Mouse (Mus musculus) thymus, postnatal 25 days (tissue): ENCODE data around the gene Tnfrsf1a.
"Not testable (repeated sequence)": the region's sequence is repeated elsewhere in the genome, so short reads cannot be mapped to it uniquely, and the experiment has no call there.

Experiments used
- DNase-seq: peaks from one replicate; pipeline ENCODE4 v3.0.0; 2022

The Tnfrsf1a gene

DNA sequence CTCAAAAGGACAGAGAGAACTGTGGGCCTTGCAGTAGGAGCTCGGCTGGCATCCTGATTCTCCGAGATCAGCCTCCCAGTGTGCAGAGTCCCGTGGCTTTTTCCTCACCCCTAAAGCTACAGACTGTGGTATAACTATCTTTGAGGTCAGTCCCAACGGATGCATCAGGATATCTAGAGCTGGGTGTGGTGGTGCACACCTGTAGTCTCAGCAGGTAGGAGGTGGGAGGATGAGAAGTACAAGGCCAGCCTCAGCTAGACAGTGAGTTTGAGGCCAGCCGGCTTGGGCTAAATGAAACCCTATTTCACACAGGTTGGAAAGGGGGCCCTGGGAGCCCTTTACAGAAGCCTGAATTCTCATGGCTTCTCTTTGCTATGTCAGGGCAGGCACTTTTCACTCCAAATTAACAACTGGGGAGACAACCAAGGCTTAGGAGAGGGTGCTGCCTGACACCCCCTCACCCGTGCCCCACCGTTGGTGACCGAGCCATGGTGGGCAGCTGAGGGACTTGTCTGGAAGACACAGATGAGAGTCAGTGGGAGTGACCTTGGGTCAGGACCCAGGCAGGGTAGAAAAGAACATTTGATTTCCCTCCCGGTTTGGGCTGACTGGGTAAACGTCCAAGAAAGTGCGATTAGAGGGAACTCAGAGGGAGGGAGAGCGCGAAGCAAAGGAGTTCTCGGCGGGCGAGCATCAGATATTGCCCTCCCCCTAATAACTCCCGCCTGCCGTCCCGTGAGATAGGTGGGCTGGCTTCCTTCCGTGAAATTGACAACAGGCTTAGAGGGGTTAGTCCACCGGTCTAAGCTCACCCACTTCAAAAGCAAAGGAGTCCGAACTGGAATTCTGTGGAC lies at the start of gene Tnfrsf1a:
Gene Tnfrsf1a (plus strand): TSS at position 642 of the 854 bp plus-strand sequence.
- no peak for DNase-seq

DNA sequence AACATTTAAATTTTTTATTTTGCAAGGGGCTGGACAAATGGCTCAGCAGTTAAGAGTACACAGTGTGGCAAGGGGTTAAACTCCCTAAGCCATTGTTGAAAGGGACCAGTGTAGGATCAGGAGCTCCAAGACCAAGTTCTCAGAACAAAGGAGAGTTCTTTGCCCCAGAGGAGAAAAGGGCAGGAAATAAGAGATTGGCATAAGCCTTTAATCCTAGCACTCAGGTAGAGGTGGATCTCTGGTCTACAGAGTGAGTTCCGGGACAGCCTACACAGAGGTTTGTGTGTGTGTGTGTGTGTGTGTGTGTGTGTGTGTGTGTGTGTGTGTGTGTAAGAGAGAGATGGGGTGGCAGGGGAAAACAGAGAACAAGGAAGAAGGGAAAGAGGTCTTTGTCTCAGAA lies 48.2 kb upstream of the Tnfrsf1a start:
- DNase-seq, result no peak

DNA sequence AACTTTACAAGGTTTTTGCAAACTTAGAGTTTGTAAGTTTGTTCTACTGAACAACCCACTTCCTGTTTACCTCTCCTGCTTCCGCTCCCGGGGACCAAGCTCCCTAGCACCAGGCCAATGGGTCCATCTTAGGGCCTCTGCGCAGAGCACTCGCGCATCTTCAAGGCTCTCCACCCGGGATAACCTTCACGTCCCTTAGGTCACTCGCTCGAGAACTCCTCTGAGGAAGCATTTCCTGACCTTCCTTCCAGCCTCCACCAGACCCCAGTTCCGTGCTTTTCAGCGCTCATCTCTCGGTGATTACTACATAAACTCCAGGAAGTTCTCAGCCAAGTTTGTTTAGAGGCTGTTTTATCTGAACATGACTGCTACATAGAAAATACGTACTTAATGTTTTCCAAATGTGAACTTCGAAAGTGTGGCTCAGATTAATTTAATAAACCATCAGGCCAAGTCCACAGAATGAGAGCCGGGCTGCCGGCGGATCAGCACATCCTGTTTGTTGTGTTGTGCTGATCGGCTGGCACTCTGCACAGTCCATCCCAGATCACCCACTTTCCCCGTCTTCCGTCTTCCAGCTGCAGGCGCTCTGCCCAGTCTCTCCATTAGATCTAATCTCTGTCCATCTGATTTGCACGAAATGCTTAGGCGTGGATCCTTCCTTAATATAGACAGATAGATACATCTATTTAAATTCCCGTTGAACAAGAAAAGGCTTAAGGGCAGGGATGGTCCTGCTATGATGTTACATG lies 46.8 kb upstream of the Tnfrsf1a start:
- DNase-seq, result peak; percentile 36

DNA sequence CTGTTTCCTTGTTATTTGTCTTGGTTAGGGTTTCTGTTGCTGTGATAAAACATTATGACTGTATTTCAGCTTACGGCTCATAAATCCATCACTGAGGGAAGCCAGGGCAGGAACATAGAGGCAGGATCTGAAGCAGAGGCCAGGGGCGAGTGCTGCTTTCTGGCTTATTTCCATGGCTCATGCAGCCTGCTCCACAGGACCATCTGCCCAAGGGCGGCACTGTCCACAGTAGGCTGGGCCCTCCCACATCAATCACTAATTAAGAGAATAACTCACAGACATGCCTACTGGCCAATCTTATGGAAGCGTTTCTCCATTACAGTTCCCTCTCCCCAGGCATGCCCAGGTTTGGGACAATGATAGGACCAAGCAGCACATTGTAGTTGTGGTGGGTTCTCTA lies 45.9 kb upstream of the Tnfrsf1a start:
- DNase-seq, result no peak

DNA sequence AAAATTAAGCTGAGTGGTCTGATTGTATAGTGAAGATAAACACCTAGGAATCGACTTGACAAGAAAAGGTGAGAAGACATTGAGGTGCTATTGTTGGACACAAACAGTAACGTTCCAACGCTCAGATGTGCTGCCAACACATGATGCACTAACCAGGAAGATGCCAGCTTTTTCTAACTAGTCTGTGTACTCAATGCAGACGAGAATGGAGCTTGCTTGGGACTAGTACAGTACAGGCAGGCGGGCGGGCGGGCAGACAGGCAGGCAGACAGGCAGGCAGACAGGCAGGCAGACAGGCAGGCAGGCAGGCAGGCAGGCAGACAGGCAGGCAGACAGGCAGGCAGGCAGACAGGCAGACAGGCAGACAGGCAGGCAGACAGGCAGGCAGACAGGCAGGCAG lies 44.8 kb upstream of the Tnfrsf1a start:
- not testable (repeated sequence) for DNase-seq

DNA sequence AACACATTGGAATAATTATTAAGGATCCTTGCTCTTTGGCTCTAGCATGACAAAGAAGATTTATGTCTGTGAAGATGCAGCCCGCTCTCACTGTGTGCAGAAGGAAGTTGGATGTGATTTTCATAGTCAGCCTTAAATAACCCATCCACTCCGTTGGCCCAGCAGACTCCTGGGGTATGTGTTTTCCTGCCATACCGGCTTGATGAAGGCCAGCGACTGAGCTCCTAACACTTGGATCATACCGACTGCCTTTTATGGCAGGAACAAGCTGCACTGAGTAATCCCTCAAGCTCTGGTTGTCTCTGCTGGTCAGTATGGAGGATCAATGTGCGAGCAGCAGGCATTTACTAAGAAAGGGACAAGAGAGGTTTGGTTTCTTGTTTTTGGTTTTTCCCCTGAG lies 43.7 kb upstream of the Tnfrsf1a start:
- DNase-seq, result no peak

DNA sequence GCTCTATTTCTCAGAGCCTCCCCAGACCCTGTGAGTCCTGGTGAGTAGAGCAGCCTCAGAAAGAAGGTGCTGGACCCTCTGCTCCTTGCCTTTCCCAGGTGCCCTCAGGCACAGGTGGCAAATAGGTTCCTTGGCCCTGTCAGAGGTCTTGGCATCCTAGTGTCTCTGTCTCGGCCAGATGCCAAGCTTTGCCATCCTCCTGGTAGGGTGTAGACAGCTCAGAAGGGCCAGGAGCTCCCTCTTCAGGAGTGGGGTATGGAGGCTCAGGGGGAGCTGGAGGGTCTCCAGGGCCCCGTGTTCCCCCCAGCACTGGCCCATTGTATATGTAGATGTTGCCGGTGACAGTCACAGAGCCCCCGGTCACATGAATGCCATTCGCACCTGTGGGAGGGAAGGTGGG lies 42.1 kb upstream of the Tnfrsf1a start:
- no peak for DNase-seq

DNA sequence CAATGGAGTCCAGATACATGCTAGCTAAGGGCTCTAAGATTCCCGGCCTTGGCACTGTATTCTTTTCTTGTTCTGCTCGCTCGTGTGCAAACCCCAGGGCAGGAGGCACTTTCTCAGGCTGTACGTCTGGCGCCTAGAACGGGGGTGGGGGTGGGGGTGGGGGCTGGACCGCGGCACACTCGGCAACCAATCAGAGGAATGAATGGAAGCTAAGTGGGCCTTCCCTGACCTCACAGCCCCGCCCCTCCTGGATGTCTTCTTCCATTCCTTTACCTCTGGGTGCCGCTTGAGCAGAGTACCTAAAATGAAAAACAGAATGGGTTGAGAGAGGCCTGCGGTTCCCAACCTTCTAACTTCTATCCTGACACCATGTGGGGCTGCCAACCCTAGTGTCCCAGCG lies 40.2 kb upstream of the Tnfrsf1a start:
- no peak for DNase-seq

DNA sequence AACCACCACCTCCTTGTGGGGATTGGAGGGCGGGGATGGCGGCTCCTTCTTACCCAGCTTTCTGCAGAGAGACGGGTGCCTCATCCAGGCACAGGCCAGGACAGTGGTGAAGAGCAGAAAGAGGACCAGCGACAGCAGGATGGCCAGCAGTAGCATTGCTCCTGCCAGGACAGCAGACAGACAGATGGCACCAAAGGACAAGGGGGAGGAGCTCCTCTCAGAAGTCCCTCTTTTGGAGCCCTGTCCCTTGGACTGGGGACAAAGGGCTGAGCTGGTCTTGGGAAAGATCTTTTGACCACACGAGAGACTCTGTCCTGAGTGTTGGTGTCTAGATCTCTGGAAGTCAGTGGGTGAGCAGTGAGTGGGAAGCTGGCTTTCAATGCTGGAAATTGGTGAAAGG lies 39.8 kb upstream of the Tnfrsf1a start:
- no peak for DNase-seq

DNA sequence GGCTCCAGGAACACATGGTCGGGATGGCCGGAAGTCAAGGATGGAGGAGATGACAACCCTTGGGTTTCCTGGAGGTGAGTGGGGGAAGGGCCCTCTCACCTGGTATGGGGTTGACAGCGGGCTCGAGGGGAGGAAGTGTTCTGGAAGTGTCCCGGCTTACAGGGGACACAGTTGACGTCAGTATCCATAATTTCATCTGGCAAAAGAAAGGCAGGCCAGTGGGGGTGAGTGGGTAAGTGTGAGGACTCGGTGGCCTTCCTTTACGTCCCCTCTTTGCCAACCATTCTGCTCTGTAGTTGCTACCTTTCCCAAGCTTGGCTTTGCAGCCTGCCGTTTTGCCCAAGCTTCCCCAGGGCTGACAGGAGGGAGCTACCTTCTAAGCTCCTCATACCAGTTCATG lies 37.0 kb upstream of the Tnfrsf1a start:
- no peak for DNase-seq

DNA sequence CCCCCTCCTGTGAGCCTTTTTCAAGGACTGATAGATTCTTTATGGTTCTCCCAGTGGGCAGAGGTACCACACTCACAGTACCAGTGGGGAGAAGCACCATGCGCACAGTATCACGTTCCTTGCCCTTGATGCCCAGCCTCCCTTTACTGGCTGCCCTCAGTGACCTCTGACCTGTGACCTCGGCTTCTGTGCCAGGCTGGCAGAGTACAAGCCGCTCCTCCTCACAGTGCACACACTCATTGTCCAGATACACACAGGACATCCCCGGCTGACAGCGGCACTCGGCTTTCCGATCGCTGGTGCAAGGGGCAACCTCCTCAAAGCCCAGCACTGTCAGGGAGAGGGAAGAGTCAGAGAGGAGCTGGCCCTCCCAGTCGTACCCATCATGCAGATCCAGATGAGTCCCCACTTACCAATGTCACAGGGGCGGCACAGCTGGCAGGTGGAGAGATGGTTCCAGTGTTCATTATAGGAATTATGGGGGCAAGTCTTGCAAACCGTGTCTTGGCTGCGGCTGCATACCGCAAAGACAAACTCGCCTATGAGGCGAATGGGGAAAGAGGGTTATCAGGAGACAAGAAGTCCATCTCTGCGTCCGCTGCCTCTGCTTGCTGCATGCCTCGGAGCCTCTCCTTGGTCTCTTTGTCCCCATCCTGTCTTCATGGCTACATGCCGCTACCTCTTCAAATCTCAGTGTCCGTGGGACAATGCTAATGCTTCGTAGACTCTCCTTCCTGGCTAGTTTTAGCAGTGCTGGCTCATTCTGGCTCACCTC lies 36.4 kb upstream of the Tnfrsf1a start:
- DNase-seq, result no peak

DNA sequence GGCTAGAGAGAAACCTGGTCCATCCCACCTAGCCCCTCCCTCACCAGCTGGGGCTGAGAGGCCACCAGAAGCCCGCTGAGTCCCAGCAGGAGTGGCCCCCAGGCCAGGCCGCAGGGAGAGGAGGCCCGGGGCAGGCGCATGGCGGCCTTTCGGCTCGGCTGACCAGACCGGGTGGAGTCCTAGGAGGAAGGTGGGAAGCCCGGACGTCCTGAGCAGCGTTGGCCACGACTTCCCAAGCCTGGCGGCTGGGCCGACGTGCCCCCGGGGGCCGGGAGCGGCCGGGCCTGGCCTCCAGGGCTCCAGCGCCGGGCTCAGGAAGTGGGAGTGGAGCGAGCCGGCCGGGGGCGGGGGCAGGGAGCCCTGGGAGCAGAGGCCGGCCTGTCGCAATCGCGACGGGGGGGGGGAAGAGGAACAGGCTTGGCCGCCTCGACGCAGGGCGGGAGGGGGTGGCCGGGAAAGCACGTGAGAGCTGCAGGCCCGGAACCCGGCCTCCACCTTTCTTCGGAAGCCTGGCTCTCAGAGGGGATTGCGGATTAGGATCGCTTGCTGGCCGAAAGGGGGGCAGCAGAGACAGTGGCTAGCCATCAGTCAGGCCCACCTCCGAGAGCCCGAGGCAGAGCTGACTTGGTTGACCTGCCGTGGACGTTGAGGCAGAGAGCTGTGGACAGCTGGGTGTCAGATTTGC lies 35.5 kb upstream of the Tnfrsf1a start, which contains the start of gene Ltbr:
Gene Ltbr (minus strand): TSS at position 340 of the 685 bp plus-strand sequence.
- peak; percentile 42 for DNase-seq

DNA sequence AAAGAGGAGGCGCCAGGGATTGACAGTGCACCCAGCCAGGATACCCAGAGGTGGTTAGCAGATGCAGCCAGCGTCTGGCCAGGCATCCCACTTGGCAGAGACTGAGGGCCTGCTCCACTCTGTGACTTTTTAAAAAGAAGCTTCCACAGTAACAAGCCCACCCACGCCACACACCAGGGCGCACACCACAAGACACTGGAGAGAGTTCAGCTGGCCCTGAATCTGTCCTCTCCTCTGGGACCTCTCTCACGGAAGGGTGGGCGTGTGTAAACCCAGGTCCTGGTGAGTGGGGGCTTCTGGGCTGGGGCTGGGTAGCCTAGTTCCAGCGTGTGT lies 35.0 kb upstream of the Tnfrsf1a start:
- no peak for DNase-seq

DNA sequence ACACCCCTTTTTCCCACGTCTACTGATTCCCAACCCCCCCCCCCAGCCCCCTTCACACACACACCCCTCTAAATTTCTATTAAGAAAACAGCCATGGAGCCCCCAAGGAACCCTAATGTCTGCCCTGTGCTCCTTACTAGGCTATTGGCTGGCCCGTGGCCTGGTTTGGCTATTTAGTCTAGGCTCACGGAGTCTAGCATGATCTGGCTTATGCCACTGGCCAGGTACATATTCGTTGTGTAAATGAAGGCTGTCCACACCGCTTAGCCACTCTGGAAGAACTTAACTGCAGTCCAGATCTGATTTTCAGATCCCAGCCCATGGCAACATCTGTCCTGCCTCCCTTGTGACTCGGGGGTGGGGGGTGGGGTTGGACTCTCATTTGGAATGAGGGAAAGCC lies 34.4 kb upstream of the Tnfrsf1a start:
- DNase-seq, result no peak

DNA sequence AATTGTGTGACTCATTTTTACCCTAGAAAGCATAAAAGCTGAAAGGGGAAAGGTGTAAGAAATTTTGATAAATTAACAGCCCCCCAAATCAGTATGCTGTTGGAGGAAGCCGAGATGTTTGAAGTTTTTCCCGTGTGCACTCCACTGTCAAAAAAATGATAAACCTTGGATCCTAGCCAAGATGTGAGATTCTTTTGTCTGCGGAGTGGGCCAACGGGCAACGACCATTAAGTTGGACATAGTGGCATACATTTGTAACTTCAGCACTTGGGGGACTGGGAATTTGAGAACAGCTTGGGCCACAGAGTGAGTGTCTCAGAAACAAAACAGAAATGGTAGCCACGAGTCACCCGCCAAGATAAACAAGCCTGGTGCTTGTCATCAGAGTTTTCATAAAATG lies 32.1 kb upstream of the Tnfrsf1a start:
- no peak for DNase-seq

DNA sequence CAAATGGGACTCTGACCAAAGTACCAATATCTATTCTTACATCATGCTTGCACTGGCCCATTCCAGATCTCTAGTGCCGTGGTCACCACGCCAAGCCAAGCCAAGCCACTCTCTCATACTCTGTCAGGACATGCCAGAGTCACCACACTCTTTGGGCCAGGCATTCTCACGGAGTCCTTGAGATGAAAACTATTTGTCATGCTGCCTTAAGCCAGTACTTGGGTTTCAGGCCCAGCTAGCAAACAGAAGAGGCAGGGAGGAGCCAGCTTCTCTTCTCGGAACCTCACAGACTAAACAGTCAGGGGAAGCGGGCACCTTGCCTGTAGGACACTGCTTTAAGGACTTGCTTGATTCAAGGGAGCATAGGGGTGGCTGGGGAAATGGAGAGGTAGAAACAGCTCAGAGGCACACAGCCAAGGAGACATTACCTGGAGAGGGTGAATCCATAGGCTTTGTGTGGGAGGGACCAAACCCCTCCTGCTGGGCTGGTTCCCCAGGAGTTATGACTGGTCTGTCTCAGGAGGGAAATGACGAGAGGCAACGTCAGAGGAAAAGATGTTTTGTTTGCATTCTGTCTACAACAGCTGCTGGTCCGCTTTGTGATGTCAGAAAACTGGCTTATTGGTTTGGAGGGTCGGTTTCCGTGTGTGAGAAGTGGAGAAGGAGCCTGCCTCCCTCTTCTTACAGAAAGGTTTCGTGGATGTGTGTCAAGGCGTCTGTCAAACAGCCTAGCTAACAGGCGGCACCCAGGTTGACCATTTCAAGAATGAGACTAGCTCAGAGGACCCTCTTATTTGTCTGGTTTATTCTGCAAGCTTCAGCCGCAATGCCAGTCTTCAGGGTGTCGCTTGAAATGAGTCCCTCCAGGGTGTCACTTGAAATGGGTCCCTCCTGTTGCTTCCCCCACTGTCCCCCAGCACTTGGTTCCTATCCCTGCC lies 29.9 kb upstream of the Tnfrsf1a start:
- no peak for DNase-seq

DNA sequence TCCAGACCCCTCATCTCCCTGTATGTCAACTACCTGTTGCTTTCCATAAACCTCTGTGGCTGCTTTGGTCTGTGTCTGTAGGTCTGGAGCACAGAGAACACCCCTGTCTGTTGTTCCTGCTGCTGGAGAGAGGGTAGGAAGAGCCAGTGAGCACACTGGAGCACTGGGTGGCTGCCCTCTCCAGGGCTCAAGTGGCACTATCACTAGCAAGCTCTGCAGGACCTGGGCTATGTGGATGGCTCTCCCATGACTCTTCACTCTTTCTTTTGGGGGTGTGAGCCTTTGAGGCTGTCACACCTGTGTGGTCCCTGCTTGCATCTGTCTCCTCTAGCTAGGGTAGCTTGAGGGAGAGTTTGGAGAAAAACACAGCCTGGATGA lies 29.3 kb upstream of the Tnfrsf1a start:
- DNase-seq, result no peak

DNA sequence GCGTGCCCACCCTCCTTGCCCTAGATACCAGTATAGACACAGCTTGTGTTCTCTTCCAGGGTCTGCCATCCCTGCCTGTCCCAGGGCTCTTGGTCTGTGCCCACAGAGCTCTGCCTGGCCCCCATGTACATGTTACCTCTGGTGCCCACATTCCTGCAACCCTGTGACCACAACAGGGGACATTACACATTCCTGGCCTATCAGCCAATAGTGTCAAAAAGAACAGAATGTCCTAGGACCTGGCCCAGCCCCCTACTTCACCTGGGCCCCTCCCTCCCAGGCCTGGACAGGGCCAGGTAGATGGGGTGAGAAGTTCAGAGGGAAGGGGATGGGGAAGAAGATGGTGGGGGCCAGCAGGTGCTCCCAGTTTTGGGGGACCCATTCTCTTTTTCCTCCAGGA lies 28.8 kb upstream of the Tnfrsf1a start, which contains the start of gene Scnn1a:
Gene Scnn1a (plus strand): TSS at position 337 of the 400 bp plus-strand sequence.
- no peak for DNase-seq

DNA sequence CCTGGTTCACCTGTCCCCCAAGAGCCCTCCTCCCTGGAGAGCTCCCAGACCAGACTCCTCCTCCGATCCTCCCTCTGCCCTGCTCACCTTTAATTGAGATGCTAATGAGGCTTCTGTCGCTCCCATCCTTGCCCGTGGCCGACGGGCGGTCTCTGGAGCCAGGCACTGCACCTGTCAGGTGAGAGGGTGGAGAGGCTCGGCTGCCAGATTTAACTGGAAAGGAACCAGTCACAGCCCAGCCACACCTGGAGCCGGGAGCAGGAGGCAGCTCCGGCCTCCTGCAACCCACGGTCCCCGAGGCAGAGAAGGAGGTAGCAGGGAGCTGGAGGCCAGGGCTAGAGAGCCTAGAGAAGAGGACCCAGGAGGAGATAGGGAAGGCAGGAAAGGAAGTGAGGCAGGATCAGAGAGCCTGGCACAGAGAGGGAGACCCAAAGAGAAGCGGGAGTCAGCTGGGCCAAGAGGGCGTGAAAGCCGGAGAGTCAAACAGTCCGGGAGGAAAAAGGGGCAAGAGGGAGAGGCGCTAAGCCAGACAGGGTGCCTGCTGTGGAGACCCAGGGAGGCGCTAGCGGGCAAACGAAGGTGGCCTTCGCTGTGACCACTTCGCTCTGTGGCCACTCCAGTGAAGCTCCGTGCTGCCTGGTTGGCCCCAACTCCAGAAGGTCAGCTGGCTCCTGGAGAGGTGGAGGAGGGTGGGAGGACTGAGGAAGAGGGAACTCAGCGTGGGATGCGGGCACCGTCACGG lies 27.9 kb upstream of the Tnfrsf1a start:
- no peak for DNase-seq

DNA sequence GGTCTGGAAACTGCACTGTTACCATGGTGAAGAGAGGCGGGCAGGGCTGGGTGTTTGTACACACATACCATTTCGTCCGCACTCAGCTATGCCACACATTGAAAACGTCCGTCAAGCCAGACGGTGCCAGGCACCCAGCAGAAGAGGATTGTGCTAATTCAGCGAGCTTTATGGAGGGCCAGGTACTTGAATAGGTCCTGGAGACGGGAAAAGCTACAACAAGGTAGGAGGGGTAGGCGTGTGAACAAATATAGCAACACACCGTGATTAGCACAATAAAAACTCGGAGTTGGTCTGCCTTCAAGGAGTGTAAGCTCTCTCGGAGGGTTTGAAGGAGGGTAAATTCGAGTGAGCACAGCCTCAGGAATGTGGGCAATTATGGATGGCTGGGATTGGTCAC lies 26.4 kb upstream of the Tnfrsf1a start:
- DNase-seq, result no peak

DNA sequence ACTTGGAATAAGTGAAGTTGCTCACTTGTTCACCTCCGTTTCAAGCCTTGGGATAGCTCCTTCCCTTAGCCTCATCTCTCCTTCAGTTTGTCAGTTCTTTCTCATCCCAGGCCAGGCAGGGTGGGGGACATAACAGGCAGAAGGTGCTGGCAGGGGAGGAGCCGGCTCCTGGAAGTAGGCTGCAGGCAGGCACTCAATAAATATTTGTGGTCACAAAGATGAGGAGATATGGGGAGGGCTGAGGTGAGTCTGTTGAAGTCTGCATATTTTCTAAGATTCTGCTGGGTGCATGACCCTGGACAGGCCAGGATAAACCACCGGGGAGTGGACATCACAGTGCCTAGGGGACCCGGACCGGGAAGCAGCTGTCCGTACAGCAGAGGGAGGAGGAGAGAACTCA lies 25.6 kb upstream of the Tnfrsf1a start:
- no peak for DNase-seq
